ENCODE assay signal across 22 mouse cellular contexts in genomic region chr6:143008865-143009264, GRCm38 (mm10). TPM values are rescaled to one million over a fixed set of nuclear protein-coding genes. Genes with fewer than 3 reads are reported as not detected.
DNase-seq lines count a peak whose midpoint lies in the region; ATAC-seq lines count a peak whose summit lies in the region.
"Had no signal": no experiment of that assay in that cellular context is flagged by ENCODE, and none has a peak within 500 bp of the region (broad histone marks: within the 10 kb centered on the region; RNA-seq: fewer than 3 reads in every experiment).

No protein-coding gene starts in this region.

- no peak overlapping the region for H3K27ac ChIP-seq in forebrain, embryonic 11.5 days (ENCODE audit: low read depth, low read length)
- H3K27ac ChIP-seq in forebrain, embryonic 13.5 days = no peak overlapping the region
- H3K27ac ChIP-seq in liver, embryonic 12.5 days = no peak overlapping the region
- no peak overlapping the region for H3K27ac ChIP-seq in liver, embryonic 11.5 days (ENCODE audit: low read depth, low read length)
- no peak overlapping the region for H3K27ac ChIP-seq in neural tube, embryonic 14.5 days (ENCODE audit: low read depth, low read length)
- no peak overlapping the region for H3K27ac ChIP-seq in neural tube, embryonic 15.5 days (replicated peaks)
- H3K27ac ChIP-seq in kidney, embryonic 15.5 days = no peak overlapping the region
- H3K27ac ChIP-seq: embryonic facial prominence, embryonic 12.5 days; forebrain, embryonic 12.5 days; hindbrain, embryonic 10.5 days had no signal

- no peaks in the 10 kb centered on the region for H3K9me3 ChIP-seq in forebrain, embryonic 11.5 days (ENCODE audit: control insufficient read depth, low read length)
- no peaks in the 10 kb centered on the region for H3K9me3 ChIP-seq in forebrain, embryonic 13.5 days (replicated peaks)
- no peaks in the 10 kb centered on the region for H3K9me3 ChIP-seq in liver, embryonic 12.5 days (replicated peaks)
- no peaks in the 10 kb centered on the region for H3K9me3 ChIP-seq in liver, embryonic 11.5 days (ENCODE audit: control insufficient read depth, low read length)
- no peaks in the 10 kb centered on the region for H3K9me3 ChIP-seq in neural tube, embryonic 14.5 days (ENCODE audit: control insufficient read depth, low read length)
- no peaks in the 10 kb centered on the region for H3K9me3 ChIP-seq in neural tube, embryonic 15.5 days (replicated peaks)
- H3K9me3 ChIP-seq in kidney, embryonic 15.5 days (replicated peaks) = no peaks in the 10 kb centered on the region
- H3K9me3 ChIP-seq: embryonic facial prominence, embryonic 12.5 days; forebrain, embryonic 12.5 days had no signal

- H3K9ac ChIP-seq in forebrain, embryonic 11.5 days (ENCODE audit: low read length) = no peak overlapping the region
- no peak overlapping the region for H3K9ac ChIP-seq in forebrain, embryonic 13.5 days
- no peak overlapping the region for H3K9ac ChIP-seq in liver, embryonic 12.5 days
- H3K9ac ChIP-seq in liver, embryonic 11.5 days (ENCODE audit: low read depth, low read length) = no peak overlapping the region
- no peak overlapping the region for H3K9ac ChIP-seq in neural tube, embryonic 14.5 days (replicated peaks; ENCODE audit: low read depth, low read length)
- H3K9ac ChIP-seq in neural tube, embryonic 15.5 days (replicated peaks) = no peak overlapping the region
- H3K9ac ChIP-seq in kidney, embryonic 15.5 days = no peak overlapping the region
- H3K9ac ChIP-seq: embryonic facial prominence, embryonic 12.5 days; forebrain, embryonic 12.5 days; heart, embryonic 12.5 days had no signal

- DNase-seq in forebrain, embryonic 11.5 days (ENCODE audit: low spot score) = peak; percentile 34
- DNase-seq in liver, embryonic 11.5 days (ENCODE audit: low spot score) = no peak
- DNase-seq in ovary, adult 18-20 months (ENCODE audit: low spot score) = no peak
- DNase-seq: adrenal gland, postnatal 14 days; B cell, adult 2 months; cerebellum, adult 11-12 months; cerebellum, adult 9-10 months; cerebellum, postnatal 25 days; gastrocnemius, postnatal 10 days; heart, adult 18-20 months had no signal

- no peak overlapping the region for H3K4me3 ChIP-seq in forebrain, embryonic 11.5 days (ENCODE audit: low read depth, low read length)
- H3K4me3 ChIP-seq in forebrain, embryonic 13.5 days = no peak overlapping the region
- H3K4me3 ChIP-seq in liver, embryonic 12.5 days = no peak overlapping the region
- no peak overlapping the region for H3K4me3 ChIP-seq in liver, embryonic 11.5 days (ENCODE audit: low read depth, low read length)
- no peak overlapping the region for H3K4me3 ChIP-seq in neural tube, embryonic 14.5 days (ENCODE audit: low read depth, low read length)
- no peak overlapping the region for H3K4me3 ChIP-seq in neural tube, embryonic 15.5 days (replicated peaks)
- no peak overlapping the region for H3K4me3 ChIP-seq in kidney, embryonic 15.5 days (replicated peaks)
- H3K4me3 ChIP-seq: embryonic facial prominence, embryonic 12.5 days; forebrain, embryonic 12.5 days; heart, embryonic 12.5 days; hindbrain, embryonic 10.5 days had no signal

- 89% methylated on average over 5 of the region's 5 CpGs for WGBS in forebrain, embryonic 11.5 days
- WGBS in forebrain, embryonic 13.5 days = 88% methylated on average over 5 of the region's 5 CpGs
- 77% methylated on average over 5 of the region's 5 CpGs for WGBS in liver, embryonic 12.5 days (ENCODE audit: insufficient replicate concordance)
- 83% methylated on average over 5 of the region's 5 CpGs for WGBS in liver, embryonic 11.5 days
- 82% methylated on average over 5 of the region's 5 CpGs for WGBS in neural tube, embryonic 14.5 days
- WGBS in neural tube, embryonic 15.5 days = 86% methylated on average over 5 of the region's 5 CpGs
- WGBS in kidney, embryonic 15.5 days = 80% methylated on average over 5 of the region's 5 CpGs

- no peaks in the 10 kb centered on the region for H3K4me1 ChIP-seq in forebrain, embryonic 11.5 days (replicated peaks; ENCODE audit: control insufficient read depth, insufficient read depth, low read length)
- no peaks in the 10 kb centered on the region for H3K4me1 ChIP-seq in forebrain, embryonic 13.5 days
- H3K4me1 ChIP-seq in liver, embryonic 12.5 days = no peaks in the 10 kb centered on the region
- H3K4me1 ChIP-seq in liver, embryonic 11.5 days (replicated peaks; ENCODE audit: control insufficient read depth, insufficient read depth, low read length) = no peaks in the 10 kb centered on the region
- H3K4me1 ChIP-seq in neural tube, embryonic 14.5 days (ENCODE audit: control insufficient read depth, insufficient read depth, low read length) = no peaks in the 10 kb centered on the region
- no peaks in the 10 kb centered on the region for H3K4me1 ChIP-seq in neural tube, embryonic 15.5 days
- no peaks in the 10 kb centered on the region for H3K4me1 ChIP-seq in kidney, embryonic 15.5 days
- H3K4me1 ChIP-seq: embryonic facial prominence, embryonic 12.5 days; forebrain, embryonic 12.5 days; hindbrain, embryonic 10.5 days had no signal

- H3K4me2 ChIP-seq in forebrain, embryonic 11.5 days (ENCODE audit: low read depth, low read length, severe bottlenecking) = no peak overlapping the region
- H3K4me2 ChIP-seq in forebrain, embryonic 13.5 days = no peak overlapping the region
- H3K4me2 ChIP-seq in liver, embryonic 12.5 days = no peak overlapping the region
- H3K4me2 ChIP-seq in liver, embryonic 11.5 days = no peak overlapping the region
- H3K4me2 ChIP-seq in neural tube, embryonic 14.5 days (ENCODE audit: low read depth, low read length) = no peak overlapping the region
- H3K4me2 ChIP-seq in neural tube, embryonic 15.5 days = no peak overlapping the region
- H3K4me2 ChIP-seq in kidney, embryonic 15.5 days = no peak overlapping the region
- H3K4me2 ChIP-seq: embryonic facial prominence, embryonic 12.5 days; forebrain, embryonic 12.5 days; heart, embryonic 12.5 days had no signal

- no peaks in the 10 kb centered on the region for H3K36me3 ChIP-seq in forebrain, embryonic 11.5 days (ENCODE audit: control insufficient read depth, insufficient read depth, low read length)
- H3K36me3 ChIP-seq in forebrain, embryonic 13.5 days (ENCODE audit: poor library complexity, severe bottlenecking) = peaks cover 49% of the 10 kb centered on the region
- peaks cover 36% of the 10 kb centered on the region for H3K36me3 ChIP-seq in liver, embryonic 12.5 days
- H3K36me3 ChIP-seq in liver, embryonic 11.5 days (ENCODE audit: control insufficient read depth, insufficient read depth, low read length) = no peaks in the 10 kb centered on the region; the same call in 1 of the 2 replicates
- peaks cover 17% of the 10 kb centered on the region for H3K36me3 ChIP-seq in neural tube, embryonic 14.5 days (ENCODE audit: control insufficient read depth, insufficient read depth, low read length)
- H3K36me3 ChIP-seq in neural tube, embryonic 15.5 days = peaks cover 35% of the 10 kb centered on the region
- peaks cover 41% of the 10 kb centered on the region for H3K36me3 ChIP-seq in kidney, embryonic 15.5 days

- H3K27me3 ChIP-seq in forebrain, embryonic 11.5 days (ENCODE audit: control insufficient read depth, insufficient read depth, low read length) = no peaks in the 10 kb centered on the region
- H3K27me3 ChIP-seq in forebrain, embryonic 13.5 days = no peaks in the 10 kb centered on the region
- no peaks in the 10 kb centered on the region for H3K27me3 ChIP-seq in liver, embryonic 12.5 days (replicated peaks)
- H3K27me3 ChIP-seq in liver, embryonic 11.5 days (replicated peaks; ENCODE audit: control insufficient read depth, insufficient read depth, low read length) = no peaks in the 10 kb centered on the region
- no peaks in the 10 kb centered on the region for H3K27me3 ChIP-seq in neural tube, embryonic 14.5 days (ENCODE audit: control insufficient read depth, insufficient read depth, low read length)
- no peaks in the 10 kb centered on the region for H3K27me3 ChIP-seq in neural tube, embryonic 15.5 days (replicated peaks)
- H3K27me3 ChIP-seq in kidney, embryonic 15.5 days = no peaks in the 10 kb centered on the region
- H3K27me3 ChIP-seq: embryonic facial prominence, embryonic 12.5 days; forebrain, embryonic 12.5 days; heart, embryonic 12.5 days had no signal

- no peak for ATAC-seq in forebrain, embryonic 11.5 days (replicated peaks; ENCODE audit: low FRiP score)
- ATAC-seq in forebrain, embryonic 13.5 days = no peak
- 0 out of 2 replicates have a peak, but pooled peaks have one; percentile 24 for ATAC-seq in liver, embryonic 12.5 days
- ATAC-seq in liver, embryonic 11.5 days (replicated peaks; ENCODE audit: low FRiP score) = no peak
- 0 out of 2 replicates have a peak, but pooled peaks have one; percentile 14 for ATAC-seq in neural tube, embryonic 14.5 days (ENCODE audit: low read depth)
- no peak for ATAC-seq in neural tube, embryonic 15.5 days (ENCODE audit: low FRiP score)
- ATAC-seq in kidney, embryonic 15.5 days (replicated peaks; ENCODE audit: low FRiP score) = no peak
- ATAC-seq: activated CD4-positive, CD25-positive, alpha-beta regulatory T cell, adult 4 months; CD4-positive, CD25-positive, alpha-beta regulatory T cell, adult 4 months; inflammation-experienced regulatory T-cells, adult 6 months had no signal

RNA-seq across cellular contexts. Expression of gene St8sia1, which starts 44.6 kb away (rescaled TPM):
- 2.4 and 3.1 TPM in 2 replicates for polyA plus RNA-seq in forebrain, embryonic 11.5 days (2014; fragmentation: Nextera tagmentation; extraction: Ambion mirVana)
- polyA plus RNA-seq in forebrain, embryonic 13.5 days (2015; fragmentation: Nextera tagmentation; extraction: Ambion mirVana) = 4.2 and 4.8 TPM in 2 replicates
- polyA plus RNA-seq in liver, embryonic 12.5 days (2016; fragmentation: Nextera tagmentation; extraction: Ambion mirVana) = 0.67 TPM in 2 replicates
- polyA plus RNA-seq in liver, embryonic 11.5 days (2014; fragmentation: Nextera tagmentation; extraction: Ambion mirVana) = 1.2 and 2.1 TPM in 2 replicates
- polyA plus RNA-seq in neural tube, embryonic 14.5 days (2014; fragmentation: Nextera tagmentation; extraction: Ambion mirVana) = 8.2 and 9.5 TPM in 2 replicates
- 6.6 and 8.6 TPM in 2 replicates for polyA plus RNA-seq in neural tube, embryonic 15.5 days (2015; fragmentation: Nextera tagmentation; extraction: Ambion mirVana)
- 3.0 and 3.1 TPM in 2 replicates for polyA plus RNA-seq in kidney, embryonic 15.5 days (2015; fragmentation: Nextera tagmentation; extraction: Ambion mirVana)

Comparison
In these comparisons a context has a peak if more than half of its experiments do, and no peak if none do; other contexts are left out.
1. ATAC-seq: peak in liver, embryonic 12.5 days (single experiment) and neural tube, embryonic 14.5 days (single experiment); none in forebrain, embryonic 11.5 days (single experiment), forebrain, embryonic 13.5 days (single experiment), liver, embryonic 11.5 days (single experiment), neural tube, embryonic 15.5 days (single experiment) and kidney, embryonic 15.5 days (single experiment).